Mouse (Mus musculus): ENCODE results near the gene Pop5. TPM values are rescaled to one million over a fixed set of nuclear protein-coding genes. Genes with fewer than 3 reads are reported as not detected.

The Pop5 gene
- total RNA-seq, 2 experiments from 2014 or later = 31.6 to 37.8 TPM

DNA sequence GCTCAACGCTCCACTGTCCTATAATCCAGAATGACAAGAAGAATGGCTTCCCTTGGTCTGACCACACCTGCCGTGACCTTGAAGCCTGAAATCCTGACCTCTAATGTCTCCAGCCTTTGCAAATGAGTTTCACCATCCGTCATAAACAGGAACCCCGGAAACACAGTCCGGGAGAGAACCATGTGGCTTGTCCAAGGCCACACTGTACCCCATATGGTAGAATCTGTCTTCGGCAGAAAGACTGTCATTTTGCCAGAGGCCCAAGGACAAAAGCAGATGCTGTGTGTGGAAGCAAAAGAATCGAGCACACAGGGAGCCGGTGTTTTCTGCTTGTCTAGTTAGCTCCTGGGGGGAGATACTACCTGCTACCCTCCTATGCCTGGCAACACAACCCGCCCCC, 23.2 kb upstream of the Pop5 start:
- DNase-seq (ENCODE audit: low spot score) = no peak
- intact Hi-C loops (cut with DNase I) = no loop called here

DNA sequence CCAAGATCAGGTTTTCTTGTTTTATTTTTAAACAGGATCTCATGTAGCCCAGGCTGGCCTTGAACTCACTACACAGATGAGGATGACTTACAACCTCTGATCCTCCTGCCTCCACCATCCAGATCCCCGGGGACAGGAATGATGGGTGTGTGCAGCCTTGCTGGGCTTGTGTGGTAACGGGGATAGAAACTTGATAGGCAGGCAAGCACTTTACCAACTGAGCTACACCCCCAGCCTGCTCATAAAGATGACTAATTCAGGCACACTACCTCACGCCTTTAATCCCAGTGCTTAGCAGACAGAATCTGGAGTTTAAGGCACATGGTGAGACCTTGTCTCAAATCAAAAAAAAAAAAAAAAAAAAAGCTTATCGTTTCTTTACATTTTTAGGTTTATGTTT, 22.8 kb upstream of the Pop5 start:
- intact Hi-C loops (cut with DNase I) = no loop called here

GRCm38 (mm10) chr5:115214864-115215263, 20.8 kb upstream of the Pop5 start:
- intact Hi-C loops (cut with DNase I) = no loop called here
- DNase-seq (ENCODE audit: low spot score) = no peak

More for the DNA sequence above, 22.8 kb upstream of the Pop5 start:
- DNase-seq (ENCODE audit: low spot score) = no peak

DNA sequence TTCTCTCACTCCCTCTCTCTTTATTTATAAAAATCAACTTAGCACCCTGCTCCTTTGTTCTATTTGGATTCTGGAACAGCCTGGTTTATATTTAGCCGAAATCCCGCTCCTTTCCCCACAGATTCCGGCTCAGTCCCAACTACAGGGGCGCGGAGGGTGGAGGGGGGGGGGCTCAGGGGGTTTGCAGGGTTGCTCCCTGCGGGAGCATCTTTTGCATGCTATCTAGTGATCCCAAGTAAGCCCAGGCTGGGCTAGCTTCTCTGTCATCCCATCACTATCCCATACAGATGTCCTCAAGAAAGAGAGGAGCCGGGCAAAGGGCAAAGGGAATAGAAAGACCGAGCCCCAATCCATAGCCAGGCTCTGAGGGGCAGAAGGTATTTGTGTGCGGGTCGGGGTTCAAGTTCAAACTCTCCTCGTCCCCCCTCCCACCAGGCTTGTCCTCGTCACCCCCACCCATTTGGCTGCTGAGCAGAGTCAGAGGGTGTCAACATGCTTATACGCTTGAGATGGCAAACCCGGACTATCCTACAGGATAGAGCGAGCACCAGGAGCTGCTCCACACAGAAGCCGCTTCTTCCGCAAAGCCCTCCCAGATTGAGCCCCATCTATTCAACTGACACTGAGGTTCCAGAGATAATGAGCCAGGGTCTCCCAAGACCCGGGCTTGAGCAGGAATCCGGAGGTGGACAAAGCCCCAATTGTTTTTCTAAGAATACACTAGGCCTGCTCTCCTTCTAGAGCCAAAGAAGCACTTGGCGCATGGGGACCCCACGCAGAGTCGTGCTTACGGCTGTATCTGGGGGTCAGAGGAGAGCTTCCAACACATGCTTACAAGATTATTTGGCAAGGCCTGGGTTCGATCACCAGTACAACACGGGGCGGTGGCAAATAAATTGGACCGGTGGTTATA, 20.1 kb upstream of the Pop5 start:
- intact Hi-C loops (cut with DNase I) = no loop called here
- no peak for DNase-seq (ENCODE audit: low spot score)

- intact Hi-C loops (cut with DNase I) = no loop called here
- no peak for DNase-seq (ENCODE audit: low spot score)
These were observed 17.6 kb upstream of the Pop5 start for GRCm38 (mm10) chr5:115217998-115218397.

DNA sequence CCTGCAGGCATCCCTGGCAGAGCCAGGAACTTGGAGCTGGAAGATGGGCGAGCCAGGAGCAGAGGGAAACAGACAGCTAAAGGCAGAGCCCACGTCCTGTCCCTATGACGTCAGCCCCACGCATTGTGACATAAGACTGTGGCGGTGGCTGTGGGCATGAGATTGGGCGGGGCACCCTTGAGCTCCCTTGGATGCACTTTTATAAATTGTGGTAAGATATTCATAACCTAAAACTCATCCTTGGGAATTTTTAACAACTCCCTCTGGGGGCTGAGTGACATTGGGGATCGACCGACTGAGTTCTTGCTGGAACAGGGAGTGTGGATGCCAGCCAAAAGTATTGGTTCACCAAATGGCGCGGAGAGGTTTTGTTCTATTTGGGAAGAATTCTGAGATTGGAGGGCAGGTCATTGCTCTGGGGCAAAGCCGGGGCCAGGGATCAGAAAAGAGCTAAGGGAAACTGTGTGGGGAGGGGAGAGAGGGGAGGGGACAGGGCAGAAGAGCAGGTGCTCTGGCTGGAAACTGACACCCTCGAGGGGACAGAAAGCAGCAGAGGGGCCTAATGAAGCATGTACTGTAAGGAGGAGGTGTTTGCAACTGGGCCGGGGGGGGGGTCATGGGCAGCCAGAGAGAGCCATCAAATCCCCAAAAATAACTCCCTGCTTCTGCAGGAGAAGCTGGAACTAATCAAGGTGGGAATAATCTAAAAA, 14.6 kb upstream of the Pop5 start:
- no peak for DNase-seq (ENCODE audit: low spot score)
- intact Hi-C loops (cut with DNase I) = no loop called here

DNA sequence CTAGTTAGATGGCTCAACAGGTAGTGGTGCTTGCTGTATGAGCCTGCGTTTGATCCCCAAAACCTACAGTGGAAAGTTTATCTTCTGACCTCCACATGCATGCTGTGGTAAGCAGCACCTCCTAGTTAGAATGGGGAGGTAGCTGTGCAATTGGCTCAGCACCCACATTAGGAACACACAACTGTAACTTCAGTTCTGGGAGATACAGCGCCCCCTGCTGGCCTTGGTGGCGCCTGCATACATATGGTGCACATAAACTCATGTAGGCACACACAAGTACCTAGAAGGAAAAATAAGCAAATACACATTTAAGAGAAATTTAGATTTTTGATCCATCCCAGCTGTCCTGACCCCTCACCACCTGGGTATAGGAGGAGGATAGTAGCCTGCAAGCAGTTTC, 13.2 kb upstream of the Pop5 start:
- no peak for DNase-seq (ENCODE audit: low spot score)
- intact Hi-C loops (cut with DNase I) = no loop called here

DNA sequence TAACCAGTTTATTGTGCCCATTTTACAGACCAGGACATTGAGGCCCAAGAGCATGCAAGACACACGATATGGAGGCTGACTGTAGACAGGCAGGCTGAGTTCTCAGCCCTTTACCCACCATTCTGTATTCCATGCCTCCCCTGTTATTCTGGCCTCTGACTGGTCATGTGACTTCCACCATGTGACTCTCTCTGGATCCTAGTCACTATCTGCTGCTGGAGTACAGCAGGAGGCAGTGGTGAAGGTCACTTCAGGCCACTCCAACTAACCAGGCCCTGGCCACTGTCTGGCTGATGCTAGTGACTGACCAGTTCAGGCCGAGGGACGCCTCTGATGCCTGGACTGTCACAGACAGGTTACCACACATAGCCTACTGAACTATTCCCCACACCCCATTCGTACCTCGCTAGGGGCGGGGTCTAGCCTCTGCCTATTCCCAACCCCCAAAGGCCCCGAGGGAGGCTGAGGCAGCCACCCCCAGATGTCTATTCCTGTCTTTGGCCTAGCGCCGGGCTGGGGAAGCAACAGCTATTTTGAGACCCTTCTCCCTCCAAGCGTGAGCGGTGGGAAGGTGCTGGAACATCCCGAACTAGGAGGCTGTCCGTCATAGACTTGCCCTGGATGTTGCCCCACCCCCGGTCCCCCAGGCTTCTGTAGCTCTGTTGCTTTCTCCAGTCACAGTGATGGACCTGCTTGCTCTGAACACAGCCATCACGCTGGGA, 4.6 kb upstream of the Pop5 start:
- intact Hi-C loops (cut with DNase I) = no loop called here
- DNase-seq (ENCODE audit: low spot score) = no peak

GRCm38 (mm10) chr5:115231552-115232120, 4.0 kb upstream of the Pop5 start:
- DNase-seq (ENCODE audit: low spot score) = no peak
- intact Hi-C loops (cut with DNase I) = no loop called here

DNA sequence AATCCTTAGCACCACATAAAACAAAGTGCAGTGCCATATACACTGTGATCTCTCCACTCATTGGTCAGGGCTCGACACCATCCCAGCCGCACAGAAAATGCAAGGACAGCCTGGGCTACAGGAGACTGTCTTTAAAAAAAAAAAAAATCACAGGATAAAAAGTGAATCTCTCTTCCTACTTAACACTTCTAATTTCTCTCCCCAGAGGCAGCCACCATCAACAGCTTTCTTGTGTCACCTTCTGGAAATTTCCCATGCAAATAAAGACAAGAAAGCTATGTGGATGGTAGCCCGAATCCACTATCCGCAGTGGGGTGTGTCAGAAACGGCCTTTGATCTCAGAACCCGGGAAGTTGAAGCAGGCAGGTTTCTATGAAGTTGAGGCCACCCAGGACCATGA, 3.1 kb upstream of the Pop5 start:
- intact Hi-C loops (cut with DNase I) = no loop called here
- DNase-seq (ENCODE audit: low spot score) = no peak

DNA sequence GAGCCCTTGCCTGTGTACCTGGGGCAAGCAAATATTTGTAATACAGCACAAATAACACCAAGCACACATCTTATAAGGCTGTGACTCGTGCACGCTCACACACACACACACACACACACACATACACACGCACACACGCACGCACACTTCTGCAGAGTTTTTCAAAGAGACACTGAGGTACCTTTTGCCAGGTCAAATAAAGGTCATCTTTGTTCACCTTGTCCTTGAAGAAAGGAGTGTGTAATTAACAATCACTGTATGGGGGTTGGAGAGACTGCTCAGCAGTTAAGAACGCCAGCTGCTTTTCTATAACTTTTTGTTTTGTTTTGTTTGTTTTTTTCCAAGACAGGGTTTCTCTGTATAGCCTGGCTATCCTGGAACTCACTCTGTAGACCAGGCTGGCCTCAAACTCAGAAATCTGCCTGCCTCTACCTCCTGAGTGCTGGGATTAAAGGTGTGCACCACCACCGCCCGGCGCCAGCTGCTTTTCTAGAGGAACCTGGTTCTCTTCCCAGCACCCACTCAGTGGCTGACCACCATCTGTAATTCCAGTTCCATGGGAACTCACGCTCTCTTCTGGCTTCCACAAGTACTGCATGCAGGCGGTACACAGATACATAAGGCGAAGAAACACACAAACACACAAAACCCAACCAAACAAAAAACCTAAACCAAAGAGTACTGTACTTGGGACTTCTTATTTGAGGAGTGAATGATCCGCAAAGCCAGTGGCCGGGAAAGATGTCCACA, 2.4 kb upstream of the Pop5 start:
- DNase-seq (ENCODE audit: low spot score) = no peak
- intact Hi-C loops (cut with DNase I) = no loop called here

GRCm38 (mm10) chr5:115234519-115234918, 1.1 kb upstream of the Pop5 start:
- intact Hi-C loops (cut with DNase I) = no loop called here
- DNase-seq (ENCODE audit: low spot score) = no peak

- peak; percentile 67 for DNase-seq (ENCODE audit: low spot score)
- intact Hi-C loops (cut with DNase I) = loop anchor here (1.0 to 5.0 kb wide), 2 partner anchors 48 to 107 kb away; partner anchors contain the start of genes Gatc and Triap1
These were observed 289 bp upstream of the Pop5 start for GRCm38 (mm10) chr5:115235323-115235771.

DNA sequence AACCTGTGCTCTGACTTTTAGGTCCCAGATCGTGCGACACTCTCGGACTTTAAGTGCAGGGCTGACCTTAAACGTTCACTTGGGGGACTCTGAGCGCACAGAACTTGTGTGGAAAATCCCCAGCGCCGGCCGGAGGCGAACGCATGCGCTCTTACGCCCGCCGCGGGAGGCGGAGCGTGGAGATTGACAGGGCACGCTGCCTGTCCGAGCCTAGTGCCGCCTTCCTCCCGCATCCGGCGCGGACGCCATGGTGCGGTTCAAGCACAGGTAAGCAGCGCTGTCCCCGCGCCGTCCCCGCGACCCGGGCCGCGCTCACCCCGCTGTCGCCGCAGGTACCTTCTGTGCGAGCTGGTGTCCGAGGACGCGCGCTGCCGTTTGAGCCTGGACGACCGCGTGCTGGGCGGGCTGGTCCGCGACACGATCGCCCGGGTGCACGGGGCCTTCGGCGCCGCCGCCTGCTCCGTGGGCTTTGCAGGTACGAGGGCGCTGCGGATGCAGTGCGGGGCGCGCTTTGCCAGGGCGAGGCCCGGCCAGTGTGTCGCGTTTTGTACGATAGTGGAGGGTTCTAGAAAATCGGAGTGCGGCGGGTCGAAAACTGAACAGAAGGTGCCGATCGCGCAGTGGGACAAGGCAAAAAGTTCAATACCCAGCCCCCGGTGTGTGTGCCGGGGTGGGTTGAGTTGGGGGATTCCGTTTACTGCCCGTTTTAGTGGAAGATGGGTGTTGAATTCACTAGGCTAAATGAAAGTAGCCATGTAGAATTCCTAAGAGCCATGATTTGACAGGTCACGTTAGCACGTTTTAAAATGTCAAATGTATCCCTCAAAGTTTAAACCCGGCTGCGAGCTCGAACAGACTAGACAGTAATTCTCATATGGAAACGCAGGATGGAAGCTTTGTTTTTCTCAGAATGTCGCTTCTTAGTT, 2.4 kb downstream of the Pop5 start:
- peak; percentile 88 for DNase-seq (ENCODE audit: low spot score)
- intact Hi-C loops (cut with DNase I) = loop anchor here (2.0 to 5.0 kb wide), 3 partner anchors 104 to 259 kb away; partner anchors contain the start of genes Gatc and Triap1

DNA sequence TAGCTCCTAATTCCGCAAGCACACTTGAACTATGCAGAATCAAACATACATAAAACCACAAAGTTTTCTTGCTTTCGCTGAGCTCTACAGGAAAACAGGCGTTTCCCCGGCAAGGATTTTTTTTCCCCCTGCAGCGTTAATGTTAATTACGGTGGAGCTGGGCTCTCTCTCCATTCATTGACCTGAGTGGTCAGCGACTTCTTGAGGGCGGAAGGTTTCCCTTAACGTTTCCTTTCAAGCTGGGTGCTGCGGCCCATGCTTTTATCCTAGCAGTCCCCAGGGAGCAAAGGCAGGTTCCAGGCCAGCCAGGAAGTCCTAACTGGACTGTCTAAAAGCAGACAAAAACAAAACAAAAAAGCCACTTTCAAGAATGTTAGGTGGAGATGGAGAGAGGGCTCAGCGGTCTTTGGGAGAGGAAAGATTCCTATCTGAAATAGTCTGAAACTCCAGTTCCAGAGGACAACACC, 3.1 kb downstream of the Pop5 start:
- DNase-seq (ENCODE audit: low spot score) = no peak
- intact Hi-C loops (cut with DNase I) = loop anchor here (5.0 kb wide), 1 partner anchor 104 kb away; the partner anchor contains the start of genes Gatc and Triap1

DNA sequence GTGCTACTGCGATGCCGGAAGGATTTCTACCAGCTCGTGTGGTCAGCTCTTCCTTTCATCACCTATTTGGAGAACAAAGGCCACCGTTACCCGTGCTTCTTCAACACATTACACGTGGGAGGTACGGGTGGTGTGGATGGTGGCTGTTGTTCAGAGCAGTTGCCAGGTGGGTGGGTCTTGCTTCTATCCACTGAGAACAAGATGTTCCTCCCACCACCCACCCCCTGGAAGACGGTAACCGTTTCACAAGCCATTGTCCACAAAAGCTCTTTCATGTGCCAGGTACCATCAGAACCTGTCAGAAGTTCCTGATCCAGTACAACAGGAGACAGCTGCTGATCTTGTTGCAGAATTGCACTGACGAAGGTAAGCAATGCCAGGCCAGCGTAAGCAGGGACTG, 4.6 kb downstream of the Pop5 start:
- intact Hi-C loops (cut with DNase I) = no loop called here
- DNase-seq (ENCODE audit: low spot score) = no peak

GRCm38 (mm10) chr5:115255472-115255871, 19.8 kb downstream of the Pop5 start:
- intact Hi-C loops (cut with DNase I) = no loop called here
- DNase-seq (ENCODE audit: low spot score) = no peak

DNA sequence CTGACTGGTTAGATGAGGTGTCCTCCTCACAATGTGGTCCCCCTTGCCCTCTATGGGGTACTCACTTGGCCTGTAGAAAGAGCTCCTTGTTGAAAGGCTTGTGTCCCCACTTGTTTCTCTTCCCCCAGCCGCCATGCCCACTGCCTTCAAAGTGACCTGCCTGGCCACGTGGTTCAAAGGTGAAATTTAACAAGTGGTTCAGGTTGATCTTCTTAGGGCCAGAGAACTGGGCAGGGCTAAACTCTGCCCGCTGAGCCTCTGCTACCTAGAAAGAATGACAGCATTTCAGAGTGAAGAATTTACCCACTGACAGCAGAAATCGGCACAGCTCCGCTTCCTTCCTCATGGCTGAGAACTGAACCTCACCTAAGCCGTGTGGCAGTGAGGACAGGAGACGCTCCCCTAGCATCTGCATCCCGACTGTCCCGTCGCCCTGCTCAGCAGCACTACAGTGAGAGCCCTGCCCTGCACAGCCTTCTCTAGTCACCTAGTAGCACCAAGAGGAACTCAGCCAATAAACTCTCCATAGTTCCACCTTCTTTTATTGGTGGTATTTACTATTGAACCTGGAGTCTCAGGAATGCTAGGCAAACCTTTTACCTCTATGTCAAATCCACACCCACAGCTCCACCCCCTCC, 21.4 kb downstream of the Pop5 start:
- DNase-seq (ENCODE audit: low spot score) = no peak
- intact Hi-C loops (cut with DNase I) = no loop called here

All from heart, postnatal 25 days (tissue).